Mouse (Mus musculus) hindbrain, embryonic 11.5 days (tissue): ENCODE measurements around the gene Gm3285. TPM values are rescaled to one million over a fixed set of nuclear protein-coding genes. Genes with fewer than 3 reads are reported as not detected.

Experiments
- ATAC-seq: fragments of 200-750 bp; cut with Nextera tagmentation; 2 replicates; pipeline ENCODE4 v1.8.0; 2017; ENCODE audit warnings: mild to moderate bottlenecking, moderate TSS enrichment, moderate library complexity; ENCODE audit not compliant: low FRiP score
- DNase-seq: peaks from one replicate; pipeline ENCODE4 v3.0.0-alpha.2; 2015; ENCODE audit warnings: low spot score
- H3K27ac ChIP-seq: fragments of 300-500 bp; sonication (generic); 2 replicates; pipeline ENCODE4 v1.5.1; 2014; ENCODE audit warnings: mild to moderate bottlenecking, low read depth, low read length
- H3K27me3 ChIP-seq: fragments of 300-500 bp; sonication (generic); 2 replicates; pipeline ENCODE4 v1.6.1; 2014; ENCODE audit warnings: mild to moderate bottlenecking, low read length, moderate library complexity, mixed read lengths; ENCODE audit not compliant: control insufficient read depth, insufficient read depth
- H3K36me3 ChIP-seq: fragments of 300-500 bp; sonication (generic); 2 replicates; pipeline ENCODE4 v1.6.1; 2014; ENCODE audit warnings: mild to moderate bottlenecking, low read length, moderate library complexity, mixed read lengths; ENCODE audit not compliant: control insufficient read depth, insufficient read depth
- H3K4me1 ChIP-seq: fragments of 300-500 bp; sonication (generic); replicated peaks from 2 replicates; pipeline ENCODE4 v1.6.1; 2014; ENCODE audit warnings: low read length, mixed read lengths; ENCODE audit not compliant: control insufficient read depth, insufficient read depth
- H3K4me2 ChIP-seq: fragments of 300-500 bp; sonication (generic); replicated peaks from 2 replicates; pipeline ENCODE4 v1.6.1; 2014; ENCODE audit warnings: mild to moderate bottlenecking, low read depth, low read length
- H3K4me3 ChIP-seq: fragments of 300-500 bp; sonication (generic); 2 replicates; pipeline ENCODE4 v1.5.1; 2014; ENCODE audit warnings: low read depth, low read length
- H3K9ac ChIP-seq: fragments of 300-500 bp; sonication (generic); 2 replicates; pipeline ENCODE4 v1.6.1; 2014; ENCODE audit warnings: low read depth, low read length
- H3K9me3 ChIP-seq: fragments of 300-500 bp; sonication (generic); 2 replicates; pipeline ENCODE4 v1.6.1; 2016; ENCODE audit warnings: low read length; ENCODE audit not compliant: control insufficient read depth
- WGBS: fragments of 180-500 bp; shearing (Covaris S2); extraction: QIAGEN DNeasy Blood & Tissue Kit; methylation state at CpG from one replicate; pipeline ENCODE4 v1.1.7; 2014; 5-methylcytosine and 5-hydroxymethylcytosine counted together
- polyA plus RNA-seq: library from polyadenylated mRNA; unstranded; fragments of >200 nt; fragmentation: Nextera tagmentation; extraction: Ambion mirVana; gene quantifications from 2 replicates; pipeline ENCODE4 v1.2.1, GENCODE M21; 2014

Gm3285 gene
- polyA plus RNA-seq, 1 experiment from 2014 or later, result not detected

GRCm38 (mm10) chr10:77846961-77847360 is 14.8 kb upstream of the Gm3285 start:
- Histone ChIP-seq H3K4me3 (no peak overlapping the region), H3K27ac (no peak overlapping the region), H3K4me1 (no peaks in the 10 kb centered on the region), H3K9me3 (peaks cover 3% of the 10 kb centered on the region; the same call in 1 of the 2 replicates), H3K27me3 (no peaks in the 10 kb centered on the region), H3K9ac (no peak overlapping the region), H3K4me2 (no peak overlapping the region), H3K36me3 (no peaks in the 10 kb centered on the region)
- 11% methylated on average over 2 of the region's 2 CpGs for WGBS
- DNase-seq, result no peak
- ATAC-seq, result no peak

GRCm38 (mm10) chr10:77847538-77847937 is 14.2 kb upstream of the Gm3285 start:
- no peak for DNase-seq
- 89% methylated on average over 2 of the region's 2 CpGs for WGBS

GRCm38 (mm10) chr10:77852559-77852958 is 9.2 kb upstream of the Gm3285 start, which contains the start of gene Gm10318:
Gene Gm10318 (plus strand): TSS chr10:77852859.
- Histone ChIP-seq H3K4me1 (no peaks in the 10 kb centered on the region), H3K4me3 (no peak within 1 kb of the TSS), H3K9me3 (no peaks in the 10 kb centered on the region; the same call in 1 of the 2 replicates), H3K4me2 (no peak within 1 kb of the TSS), H3K36me3 (no peaks in the 10 kb centered on the region), H3K27ac (no peak within 1 kb of the TSS), H3K27me3 (no peaks in the 10 kb centered on the region), H3K9ac (no peak within 1 kb of the TSS)
- 80% methylated on average over 4 of the region's 9 CpGs for WGBS
- DNase-seq, result no peak
- no peak for ATAC-seq

More at GRCm38 (mm10) chr10:77847538-77847937, 14.2 kb upstream of the Gm3285 start:
- Histone ChIP-seq H3K9me3 (peaks cover 3% of the 10 kb centered on the region; the same call in 1 of the 2 replicates), H3K36me3 (no peaks in the 10 kb centered on the region), H3K27me3 (no peaks in the 10 kb centered on the region), H3K9ac (no peak overlapping the region), H3K27ac (no peak overlapping the region), H3K4me3 (no peak overlapping the region), H3K4me2 (no peak overlapping the region), H3K4me1 (no peaks in the 10 kb centered on the region)
- ATAC-seq, result no peak

GRCm38 (mm10) chr10:77864067-77864761 is 2.4 kb downstream of the Gm3285 start:
- no peaks in the 10 kb centered on the region for H3K27me3 ChIP-seq
- peak; percentile 61 for DNase-seq
- peak; percentile 63 for ATAC-seq
- peak overlapping the region; percentile 19; the same call in 1 of the 2 replicates for H3K4me3 ChIP-seq
- H3K4me1 ChIP-seq, result no peaks in the 10 kb centered on the region
- 37% methylated on average over 14 of the region's 14 CpGs for WGBS
- H3K4me2 ChIP-seq, result peak overlapping the region; percentile 6
- no peak overlapping the region for H3K9ac ChIP-seq
- no peak overlapping the region for H3K27ac ChIP-seq
- H3K9me3 ChIP-seq, result no peaks in the 10 kb centered on the region
- no peaks in the 10 kb centered on the region for H3K36me3 ChIP-seq

- no peaks in the 10 kb centered on the region for H3K9me3 ChIP-seq
- H3K27me3 ChIP-seq, result no peaks in the 10 kb centered on the region
- H3K4me1 ChIP-seq, result no peaks in the 10 kb centered on the region
- WGBS, result 34% methylated on average over 11 of the region's 11 CpGs
- H3K4me3 ChIP-seq, result peak overlapping the region; percentile 19; the same call in 1 of the 2 replicates
- peak; percentile 2 for DNase-seq
- no peak overlapping the region for H3K9ac ChIP-seq
- peak overlapping the region; percentile 6 for H3K4me2 ChIP-seq
- 0 out of 2 replicates have a peak, but pooled peaks have one; percentile 40 for ATAC-seq
- no peak overlapping the region for H3K27ac ChIP-seq
- H3K36me3 ChIP-seq, result no peaks in the 10 kb centered on the region
Observed at GRCm38 (mm10) chr10:77864762-77865143, 3.0 kb downstream of the Gm3285 start.

GRCm38 (mm10) chr10:77867546-77867945 is 5.8 kb downstream of the Gm3285 start:
- no peaks in the 10 kb centered on the region for H3K36me3 ChIP-seq
- H3K4me1 ChIP-seq, result no peaks in the 10 kb centered on the region
- ATAC-seq, result no peak
- no peak for DNase-seq
- no peak overlapping the region for H3K4me3 ChIP-seq
- H3K27me3 ChIP-seq, result no peaks in the 10 kb centered on the region
- H3K9ac ChIP-seq, result no peak overlapping the region
- no peak overlapping the region for H3K27ac ChIP-seq
- no peaks in the 10 kb centered on the region for H3K9me3 ChIP-seq
- 38% methylated on average over 1 of the region's 1 CpGs for WGBS
- H3K4me2 ChIP-seq, result no peak overlapping the region

- Histone ChIP-seq H3K4me1 (no peaks in the 10 kb centered on the region), H3K27ac (no peak overlapping the region), H3K4me3 (no peak overlapping the region), H3K27me3 (no peaks in the 10 kb centered on the region), H3K9ac (no peak overlapping the region), H3K9me3 (no peaks in the 10 kb centered on the region), H3K36me3 (no peaks in the 10 kb centered on the region), H3K4me2 (no peak overlapping the region)
- ATAC-seq, result no peak
- no peak for DNase-seq
- 94% methylated on average over 7 of the region's 7 CpGs for WGBS
Observed at GRCm38 (mm10) chr10:77869651-77870050, 7.9 kb downstream of the Gm3285 start.

GRCm38 (mm10) chr10:77878985-77879384 is 17.2 kb downstream of the Gm3285 start:
- no peak overlapping the region for H3K4me3 ChIP-seq
- DNase-seq (no peak), ATAC-seq (no peak)
- no peak overlapping the region for H3K27ac ChIP-seq
- 58% methylated on average over 6 of the region's 6 CpGs for WGBS
- no peak overlapping the region for H3K4me2 ChIP-seq
- H3K4me1 ChIP-seq, result no peaks in the 10 kb centered on the region
- H3K27me3 ChIP-seq, result no peaks in the 10 kb centered on the region
- no peaks in the 10 kb centered on the region for H3K9me3 ChIP-seq
- no peaks in the 10 kb centered on the region for H3K36me3 ChIP-seq
- H3K9ac ChIP-seq, result no peak overlapping the region

GRCm38 (mm10) chr10:77880305-77880704 is 18.5 kb downstream of the Gm3285 start:
- Histone ChIP-seq H3K4me1 (no peaks in the 10 kb centered on the region), H3K27me3 (no peaks in the 10 kb centered on the region), H3K36me3 (no peaks in the 10 kb centered on the region), H3K27ac (no peak overlapping the region), H3K9me3 (no peaks in the 10 kb centered on the region), H3K4me2 (no peak overlapping the region), H3K9ac (no peak overlapping the region), H3K4me3 (no peak overlapping the region)
- DNase-seq (no peak), ATAC-seq (no peak)
- 78% methylated on average over 3 of the region's 3 CpGs for WGBS
